Mouse (Mus musculus) neural tube, embryonic 11.5 days (tissue): Measurements from ENCODE around the gene Dzip1l. TPM values are rescaled to one million over a fixed set of nuclear protein-coding genes. Genes with fewer than 3 reads are reported as not detected.
A peak's percentile ranks its signal among the peaks of the same experiment; 100 is the strongest.

ENCODE experiments used
- ATAC-seq: fragments of 200-750 bp; cut with Nextera tagmentation; 2 replicates; pipeline ENCODE4 v1.8.0; 2017; ENCODE audit warnings: moderate number of reproducible peaks, mild to moderate bottlenecking, moderate TSS enrichment, moderate library complexity; ENCODE audit not compliant: insufficient read depth, low FRiP score, low TSS enrichment
- DNase-seq: peaks from one replicate; pipeline ENCODE4 v3.0.0-alpha.2; 2015; ENCODE audit warnings: low spot score
- H3K27ac ChIP-seq: fragments of 300-500 bp; sonication (generic); 2 replicates; pipeline ENCODE4 v1.5.1; 2014; ENCODE audit warnings: low read depth, mild to moderate bottlenecking, low read length
- H3K27me3 ChIP-seq: fragments of 300-500 bp; sonication (generic); 2 replicates; pipeline ENCODE4 v1.6.1; 2014; ENCODE audit warnings: mild to moderate bottlenecking, low read length, mixed read lengths; ENCODE audit not compliant: control insufficient read depth, insufficient read depth
- H3K36me3 ChIP-seq: fragments of 300-500 bp; sonication (generic); 2 replicates; pipeline ENCODE4 v1.6.1; 2014; ENCODE audit warnings: mild to moderate bottlenecking, low read length, moderate library complexity, mixed read lengths; ENCODE audit not compliant: control insufficient read depth, insufficient read depth
- H3K4me1 ChIP-seq: fragments of 300-500 bp; sonication (generic); 2 replicates; pipeline ENCODE4 v1.6.1; 2014; ENCODE audit warnings: low read length, mixed read lengths; ENCODE audit not compliant: control insufficient read depth, insufficient read depth
- H3K4me2 ChIP-seq: fragments of 300-500 bp; sonication (generic); 2 replicates; pipeline ENCODE4 v1.6.1; 2014; ENCODE audit warnings: low read depth, mild to moderate bottlenecking, moderate library complexity
- H3K4me3 ChIP-seq: fragments of 300-500 bp; sonication (generic); 2 replicates; pipeline ENCODE4 v1.5.1; 2014; ENCODE audit warnings: low read depth, low read length
- H3K9ac ChIP-seq: fragments of 300-500 bp; sonication (generic); 2 replicates; pipeline ENCODE4 v1.6.1; 2014; ENCODE audit warnings: mild to moderate bottlenecking, low read length
- H3K9me3 ChIP-seq: fragments of 300-500 bp; sonication (generic); 2 replicates; pipeline ENCODE4 v1.6.1; 2016; ENCODE audit warnings: low read length; ENCODE audit not compliant: control insufficient read depth
- WGBS: fragments of 180-500 bp; shearing (Covaris S2); extraction: QIAGEN DNeasy Blood & Tissue Kit; methylation state at CpG from one replicate; pipeline ENCODE4 v1.1.7; 2014; 5-methylcytosine and 5-hydroxymethylcytosine counted together
- polyA plus RNA-seq: library from polyadenylated mRNA; unstranded; fragments of >200 nt; fragmentation: Nextera tagmentation; extraction: Ambion mirVana; gene quantifications from 2 replicates; pipeline ENCODE4 v1.2.1, GENCODE M21; 2014

The Dzip1l gene
- polyA plus RNA-seq, 1 experiment from 2014 or later = 14.5 TPM

- no peak for DNase-seq
- no peak for ATAC-seq
- Histone ChIP-seq H3K36me3 (peaks cover 16% of the 10 kb centered on the region), H3K4me2 (no peak overlapping the region), H3K9ac (no peak overlapping the region), H3K27ac (no peak overlapping the region), H3K4me1 (no peaks in the 10 kb centered on the region), H3K9me3 (no peaks in the 10 kb centered on the region), H3K27me3 (no peaks in the 10 kb centered on the region), H3K4me3 (no peak overlapping the region)
- 96% methylated on average over 17 of the region's 17 CpGs for WGBS
Measured at GRCm38 (mm10) chr9:99637227-99637626, 7.9 kb downstream of the Dzip1l start.

- H3K9me3 ChIP-seq = no peaks in the 10 kb centered on the region
- 95% methylated on average over 13 of the region's 13 CpGs for WGBS
- no peak overlapping the region for H3K4me2 ChIP-seq
- H3K27ac ChIP-seq = no peak overlapping the region
- H3K4me3 ChIP-seq = no peak overlapping the region
- no peaks in the 10 kb centered on the region for H3K27me3 ChIP-seq
- H3K4me1 ChIP-seq = no peaks in the 10 kb centered on the region
- H3K9ac ChIP-seq = no peak overlapping the region
- no peak for ATAC-seq
- no peak for DNase-seq
- H3K36me3 ChIP-seq = peaks cover 16% of the 10 kb centered on the region
Measured at GRCm38 (mm10) chr9:99637736-99638135, 8.4 kb downstream of the Dzip1l start.

- DNase-seq (no peak), ATAC-seq (no peak)
- H3K9ac ChIP-seq = no peak overlapping the region
- H3K4me2 ChIP-seq = no peak overlapping the region
- no peak overlapping the region for H3K4me3 ChIP-seq
- no peak overlapping the region for H3K27ac ChIP-seq
- no peaks in the 10 kb centered on the region for H3K4me1 ChIP-seq
- peaks cover 16% of the 10 kb centered on the region for H3K36me3 ChIP-seq
- no peaks in the 10 kb centered on the region for H3K9me3 ChIP-seq
- H3K27me3 ChIP-seq = no peaks in the 10 kb centered on the region
- WGBS = 92% methylated on average over 5 of the region's 5 CpGs
Measured at GRCm38 (mm10) chr9:99639957-99640356, 10.7 kb downstream of the Dzip1l start.

- no peaks in the 10 kb centered on the region for H3K4me1 ChIP-seq
- DNase-seq (no peak), ATAC-seq (no peak)
- H3K4me2 ChIP-seq = no peak overlapping the region
- peaks cover 15% of the 10 kb centered on the region for H3K36me3 ChIP-seq
- H3K9ac ChIP-seq = no peak overlapping the region
- H3K27me3 ChIP-seq = no peaks in the 10 kb centered on the region
- no peak overlapping the region for H3K27ac ChIP-seq
- H3K9me3 ChIP-seq = no peaks in the 10 kb centered on the region
- H3K4me3 ChIP-seq = no peak overlapping the region
- WGBS = 85% methylated on average over 6 of the region's 6 CpGs
Measured at GRCm38 (mm10) chr9:99645416-99645815, 16.1 kb downstream of the Dzip1l start.

GRCm38 (mm10) chr9:99646102-99646501 lies 16.8 kb downstream of the Dzip1l start:
- DNase-seq (no peak), ATAC-seq (no peak)
- Histone ChIP-seq H3K36me3 (peaks cover 18% of the 10 kb centered on the region), H3K9ac (no peak overlapping the region), H3K27ac (no peak overlapping the region), H3K27me3 (no peaks in the 10 kb centered on the region), H3K9me3 (no peaks in the 10 kb centered on the region), H3K4me3 (no peak overlapping the region), H3K4me1 (no peaks in the 10 kb centered on the region), H3K4me2 (no peak overlapping the region)
- WGBS = 94% methylated on average over 6 of the region's 6 CpGs

GRCm38 (mm10) chr9:99660756-99661155 lies 31.5 kb downstream of the Dzip1l start:
- Histone ChIP-seq H3K9ac (no peak overlapping the region), H3K27me3 (no peaks in the 10 kb centered on the region), H3K4me2 (no peak overlapping the region), H3K27ac (no peak overlapping the region), H3K36me3 (0 out of 2 replicates have a peak, but pooled peaks cover 4% of the 10 kb centered on the region), H3K4me3 (no peak overlapping the region), H3K9me3 (no peaks in the 10 kb centered on the region), H3K4me1 (no peaks in the 10 kb centered on the region)
- ATAC-seq (no peak), DNase-seq (no peak)
- WGBS = 79% methylated on average over 10 of the region's 10 CpGs

GRCm38 (mm10) chr9:99661606-99662166 lies 32.4 kb downstream of the Dzip1l start:
- H3K36me3 ChIP-seq = peaks cover 4% of the 10 kb centered on the region; the same call in 1 of the 2 replicates
- no peak for ATAC-seq
- no peaks in the 10 kb centered on the region for H3K27me3 ChIP-seq
- no peak overlapping the region for H3K4me2 ChIP-seq
- H3K4me3 ChIP-seq = no peak overlapping the region
- 83% methylated on average over 16 of the region's 16 CpGs for WGBS
- H3K4me1 ChIP-seq = no peaks in the 10 kb centered on the region
- no peaks in the 10 kb centered on the region for H3K9me3 ChIP-seq
- no peak for DNase-seq
- no peak overlapping the region for H3K9ac ChIP-seq
- no peak overlapping the region for H3K27ac ChIP-seq

GRCm38 (mm10) chr9:99662406-99662805 lies 33.1 kb downstream of the Dzip1l start:
- no peak overlapping the region for H3K4me3 ChIP-seq
- no peak overlapping the region for H3K4me2 ChIP-seq
- no peaks in the 10 kb centered on the region for H3K4me1 ChIP-seq
- WGBS = 29% methylated on average over 7 of the region's 7 CpGs
- peaks cover 5% of the 10 kb centered on the region for H3K36me3 ChIP-seq
- H3K27ac ChIP-seq = no peak overlapping the region
- H3K9me3 ChIP-seq = no peaks in the 10 kb centered on the region
- H3K27me3 ChIP-seq = no peaks in the 10 kb centered on the region
- no peak overlapping the region for H3K9ac ChIP-seq
- no peak for ATAC-seq
- peak; percentile 83 for DNase-seq

- Histone ChIP-seq H3K27me3 (no peaks in the 10 kb centered on the region), H3K9ac (no peak overlapping the region), H3K4me1 (no peaks in the 10 kb centered on the region), H3K9me3 (no peaks in the 10 kb centered on the region), H3K36me3 (peaks cover 9% of the 10 kb centered on the region), H3K4me3 (no peak overlapping the region), H3K4me2 (no peak overlapping the region), H3K27ac (no peak overlapping the region)
- no peak for DNase-seq
- 89% methylated on average over 10 of the region's 10 CpGs for WGBS
- ATAC-seq = no peak
Measured at GRCm38 (mm10) chr9:99662887-99663286, 33.6 kb downstream of the Dzip1l start.
